Mouse (Mus musculus) C2C12 (cell line): ENCODE measurements around the gene Sdk1.

ENCODE experiments used
- CTCF ChIP-seq: IDR thresholded peaks from one replicate; pipeline ENCODE4 v1.5.1; 2011; ENCODE audit not compliant: control insufficient read depth, insufficient read depth, insufficient read length
- MAX ChIP-seq: IDR thresholded peaks from one replicate; pipeline ENCODE4 v1.6.1; 2011; ENCODE audit warnings: mild to moderate bottlenecking, control low read depth

GRCm38 (mm10) chr5:142107434-142107833 is 866.1 kb downstream of the Sdk1 start:
- TF ChIP-seq CTCF (no peak), MAX (no peak)
